Mouse (Mus musculus) granulocyte monocyte progenitor cell, adult 5-6 weeks (primary cell): ENCODE data around the gene Necap2. TPM values are rescaled to one million over a fixed set of nuclear protein-coding genes. Genes with fewer than 3 reads are reported as not detected.
A peak's percentile ranks its signal among the peaks of the same experiment; 100 is the strongest.

Source experiments
- ATAC-seq: replicated peaks from 2 replicates; pipeline ENCODE4 v1.8.0; 2016; ENCODE audit warnings: mild to moderate bottlenecking, moderate TSS enrichment, inconsistent platforms; ENCODE audit not compliant: poor library complexity, severe bottlenecking
- total RNA-seq, 2 experiments: library from RNA; stranded (forward) in 1 of 2; stranded (reverse) in 1 of 2; fragments of 200-712, 200-1000 nt in 1 of 2; fragments of >200 nt in 1 of 2; fragmentation: Nextera tagmentation in 1 of 2; gene quantifications; 2 replicates each; pipeline ENCODE4 v1.2.3; 2014 to 2017

The Necap2 gene
- total RNA-seq, 2 experiments from 2014 or later: 30.6 to 54.2 TPM

- ATAC-seq: peak; percentile 71
These were observed 1.2 kb downstream of the Necap2 start for GRCm38 (mm10) chr4:141076761-141077506.

GRCm38 (mm10) chr4:141074109-141074508 is 4.0 kb downstream of the Necap2 start:
- no peak for ATAC-seq

GRCm38 (mm10) chr4:141073661-141074060 is 4.5 kb downstream of the Necap2 start:
- no peak for ATAC-seq

DNA sequence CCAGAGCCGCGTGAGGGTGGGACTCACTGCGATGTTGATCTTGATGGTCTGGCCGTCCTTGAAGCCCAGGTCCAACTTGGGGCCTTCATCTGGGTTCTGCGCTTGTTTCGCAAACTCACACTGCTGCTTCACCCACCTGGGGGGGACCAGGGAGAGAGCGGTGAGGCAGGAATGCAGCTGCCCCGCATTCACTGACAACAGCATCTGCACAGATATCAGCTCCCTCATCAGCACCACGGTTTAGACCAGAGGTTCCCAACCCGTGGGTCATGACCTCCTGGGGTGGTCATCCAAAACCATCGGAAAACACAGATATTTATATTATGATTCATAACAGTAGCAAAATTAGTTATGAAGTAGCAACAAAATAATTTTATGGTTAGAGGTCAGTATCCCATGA is 5.7 kb downstream of the Necap2 start:
- ATAC-seq: no peak

DNA sequence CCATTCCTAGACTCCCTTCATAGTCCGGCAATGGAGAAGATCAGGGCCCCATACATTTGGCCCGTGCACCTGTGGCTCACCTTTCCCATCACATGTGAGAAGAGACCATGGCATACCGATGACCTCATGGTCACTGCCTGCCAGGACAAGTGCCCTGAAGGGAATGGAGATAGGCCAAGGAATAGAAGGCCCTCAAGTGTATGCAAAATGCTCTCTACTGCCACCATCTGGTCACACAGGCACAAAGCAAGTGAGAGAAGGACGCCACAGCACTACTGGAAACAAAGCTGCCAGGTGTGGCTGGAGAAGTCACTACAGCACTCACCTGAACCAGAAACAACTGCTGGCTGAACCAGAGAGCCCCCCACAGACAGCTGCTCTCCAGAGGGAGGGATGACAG is 8.4 kb downstream of the Necap2 start:
- peak; percentile 47 for ATAC-seq

DNA sequence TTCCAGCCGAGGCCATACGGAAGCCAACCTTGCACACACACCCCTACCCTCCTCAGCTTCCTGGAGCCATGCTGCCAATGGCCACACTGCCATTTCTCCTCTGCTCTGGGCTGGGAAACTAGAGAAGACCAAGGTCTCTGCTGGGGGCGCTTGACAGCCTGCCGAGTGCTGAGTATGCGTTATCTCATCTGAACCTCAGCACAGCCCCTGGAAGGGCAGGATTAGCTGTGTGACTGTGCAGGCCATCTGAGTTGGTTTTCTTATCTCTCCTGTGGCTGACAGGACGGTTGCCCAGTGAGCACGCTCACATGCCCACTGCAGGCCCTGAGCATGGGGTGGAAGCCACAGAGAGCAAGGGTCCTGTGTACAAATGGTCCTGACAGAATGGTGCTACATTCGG is 9.5 kb downstream of the Necap2 start:
- ATAC-seq: no peak

DNA sequence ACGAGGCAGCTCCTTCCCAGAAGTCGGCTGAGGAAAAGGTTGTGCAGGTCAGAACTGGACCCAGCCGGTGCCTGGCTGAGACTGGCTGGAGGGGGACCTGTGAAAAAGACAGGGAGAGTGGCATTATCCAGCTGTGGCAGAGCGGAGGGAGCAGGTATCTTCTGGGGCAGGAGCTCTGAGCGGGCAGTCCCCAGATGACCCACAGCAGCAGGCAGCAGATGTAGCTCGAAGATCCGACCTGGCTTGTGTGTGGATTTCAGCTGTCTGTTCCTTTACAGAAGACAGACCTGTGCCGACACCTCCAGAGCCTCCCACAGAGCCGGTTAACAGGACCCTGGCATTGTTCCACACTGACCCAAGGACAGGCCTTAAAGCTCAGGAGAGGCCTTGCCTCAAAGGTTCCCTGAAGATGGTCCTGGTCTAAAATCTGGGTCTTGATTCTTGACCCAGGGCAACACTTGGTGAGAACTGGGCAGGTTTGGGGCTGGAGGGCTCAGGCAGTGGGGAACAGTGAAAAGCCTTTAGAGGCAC is 10.6 kb downstream of the Necap2 start:
- ATAC-seq: no peak

DNA sequence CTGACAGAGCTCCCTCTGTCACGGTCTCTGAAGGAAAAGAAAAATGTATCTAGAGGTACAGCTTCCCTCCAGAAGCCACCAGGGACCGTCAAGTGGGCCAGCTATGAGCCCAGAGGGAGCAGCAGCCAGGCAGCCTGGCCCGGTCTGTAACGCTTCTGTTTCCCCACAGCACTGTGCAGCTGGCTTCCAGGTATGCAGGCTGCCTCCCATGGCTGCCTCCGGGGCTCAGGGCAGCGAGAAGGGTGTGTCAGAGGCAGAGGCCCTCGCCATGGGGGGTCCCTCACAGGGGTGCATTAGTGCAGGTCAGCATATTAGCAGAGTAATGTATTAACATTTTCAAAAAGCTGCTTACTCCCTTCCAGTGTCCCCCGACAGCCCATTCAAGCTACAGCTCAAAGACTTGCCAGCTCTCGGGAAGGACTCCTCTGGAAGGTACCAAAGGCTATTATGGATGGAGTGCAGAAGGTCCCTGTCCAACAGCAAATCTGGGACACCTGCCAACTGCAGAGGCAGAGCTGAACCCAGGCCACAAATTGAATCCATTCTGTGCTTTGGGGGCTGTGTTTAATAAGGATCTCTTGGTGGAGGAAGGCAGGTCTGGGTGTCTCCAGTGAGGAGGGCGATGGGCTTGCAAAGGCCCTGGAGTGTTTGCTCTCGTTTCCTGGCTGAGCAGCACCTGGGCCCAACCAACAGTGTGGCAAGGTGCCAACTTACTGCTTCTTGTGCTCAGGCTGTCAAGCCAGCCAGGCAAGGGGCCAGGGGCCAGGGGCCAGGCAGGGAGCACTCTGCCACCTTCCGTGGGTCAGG is 11.2 kb downstream of the Necap2 start:
- ATAC-seq: no peak

GRCm38 (mm10) chr4:141065123-141065522 is 13.0 kb downstream of the Necap2 start:
- peak; percentile 47 for ATAC-seq

- ATAC-seq: no peak
These were observed 14.0 kb downstream of the Necap2 start for GRCm38 (mm10) chr4:141064104-141064659.

DNA sequence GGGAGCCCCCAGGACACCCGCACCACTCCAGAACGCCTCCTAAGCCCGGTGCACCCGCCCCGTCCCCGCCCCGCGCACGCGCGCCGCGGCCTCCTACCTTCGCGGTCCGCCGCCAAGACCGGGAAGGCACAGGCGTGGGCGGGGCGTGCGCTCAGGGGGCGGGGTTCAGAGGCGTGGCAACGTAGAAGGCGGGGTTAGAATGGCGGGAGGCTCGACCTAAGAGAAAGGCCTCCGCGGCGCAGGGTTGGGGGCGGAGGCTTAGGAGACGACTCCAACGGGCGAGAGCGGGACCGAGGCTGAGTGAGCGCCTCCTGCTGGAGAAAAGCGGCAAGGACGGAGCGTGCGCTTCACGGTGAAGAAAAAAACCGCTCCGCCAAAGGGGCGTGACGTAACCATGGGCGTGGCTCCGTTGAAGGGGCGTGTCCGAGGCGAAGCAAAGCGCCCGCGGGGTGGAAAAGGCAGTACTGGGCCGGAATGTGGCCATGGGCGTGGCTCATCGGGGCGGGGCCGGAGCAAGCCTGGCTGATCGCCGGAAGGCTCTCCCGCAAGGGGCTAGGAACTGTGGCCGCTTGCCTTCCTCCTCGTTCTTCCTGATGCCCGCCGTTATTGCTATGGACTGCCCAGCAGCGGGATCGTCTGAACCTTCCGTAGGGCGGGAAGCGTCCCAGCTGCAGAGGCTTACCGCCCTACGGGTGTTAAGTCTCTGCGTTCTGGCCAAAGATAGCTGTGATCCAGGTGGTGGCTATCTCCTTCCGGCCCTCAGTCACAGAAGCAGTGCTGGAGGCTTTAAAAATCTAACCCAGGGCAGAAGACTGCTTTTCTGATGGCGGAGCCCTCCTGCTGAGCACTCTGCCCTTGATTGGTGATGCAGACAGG is 17.5 kb downstream of the Necap2 start, which contains the start of gene Crocc:
TSS of gene Crocc (minus strand) at position 125 of the 876 bp plus-strand sequence.
- ATAC-seq: peak; percentile 87

DNA sequence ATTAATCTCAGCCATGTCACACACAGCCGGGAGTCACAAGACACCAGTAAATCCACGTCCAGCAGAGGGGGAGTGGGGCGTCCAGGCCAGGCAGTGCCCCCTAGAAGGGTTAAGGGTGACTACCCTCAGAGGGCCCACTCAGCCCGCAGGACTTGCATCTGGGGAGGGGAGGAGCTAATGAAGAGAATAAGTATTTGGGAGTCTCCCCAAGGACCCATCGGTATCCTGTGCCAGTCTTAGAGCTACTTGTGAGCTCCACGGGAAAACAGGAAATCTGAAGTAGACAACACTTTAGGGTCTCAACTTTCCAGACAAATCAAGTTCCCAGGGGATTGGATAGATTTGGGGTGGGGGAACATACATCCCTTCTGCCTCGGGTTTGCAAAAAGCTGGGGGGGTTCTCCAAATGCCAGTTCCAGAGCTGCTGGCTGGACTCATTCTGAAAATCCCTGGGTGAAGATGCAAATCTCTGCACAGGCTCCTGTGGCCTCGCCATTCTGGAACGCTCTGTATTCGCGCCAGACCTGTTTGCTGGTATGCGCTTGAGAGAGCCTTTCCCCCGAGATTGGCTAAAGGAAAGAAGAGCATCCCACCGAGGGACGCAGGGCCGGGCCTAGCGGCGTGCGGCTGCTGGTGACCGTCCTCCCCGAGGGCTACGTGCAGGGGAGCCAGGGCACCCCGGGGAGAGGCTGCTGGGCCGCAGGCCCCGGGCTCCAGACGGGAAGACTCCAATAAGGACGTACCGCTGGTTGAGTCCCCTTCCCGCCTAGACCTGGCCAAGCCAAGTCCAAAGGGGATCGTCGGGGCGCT is 18.3 kb downstream of the Necap2 start:
- ATAC-seq: peak; percentile 13; the same call in 1 of the 2 replicates

DNA sequence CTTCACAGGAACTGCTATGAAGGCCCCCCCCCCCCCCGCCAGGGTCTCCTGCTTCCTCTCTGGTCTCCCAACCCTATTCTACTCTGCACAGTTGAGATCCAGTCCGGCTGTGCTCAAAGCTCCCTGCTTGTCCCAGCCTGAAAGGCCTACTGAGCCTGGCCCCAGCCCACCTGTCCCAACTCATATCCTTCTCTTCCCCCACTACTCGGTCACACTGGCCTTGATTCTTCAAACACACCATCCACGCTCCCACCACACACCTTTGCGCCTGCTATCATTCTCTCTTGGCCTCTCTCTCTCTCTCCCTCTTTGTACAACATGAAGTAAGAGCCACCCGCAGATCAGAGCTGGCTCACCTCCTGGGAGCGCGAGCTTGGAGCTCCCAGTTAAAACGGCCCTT is 19.3 kb downstream of the Necap2 start:
- no peak for ATAC-seq

DNA sequence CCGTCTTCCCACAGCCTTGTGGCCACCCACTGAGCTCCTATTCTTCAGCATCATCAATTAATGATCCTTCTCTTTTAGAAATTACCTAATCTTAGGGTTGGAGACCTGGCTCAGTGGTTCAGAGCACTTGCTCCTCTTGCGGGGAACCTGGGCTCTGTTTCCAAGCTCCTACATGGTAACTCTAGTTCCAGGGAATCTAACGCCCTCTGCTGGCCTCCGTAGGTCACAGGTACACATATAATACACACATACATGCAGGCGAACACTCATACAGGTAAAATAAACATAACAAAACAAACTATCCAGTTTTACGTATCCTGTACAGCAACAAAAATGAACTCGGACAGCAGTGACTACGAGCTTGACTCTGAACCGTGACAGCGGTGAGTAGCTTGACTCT is 21.2 kb downstream of the Necap2 start:
- no peak for ATAC-seq

DNA sequence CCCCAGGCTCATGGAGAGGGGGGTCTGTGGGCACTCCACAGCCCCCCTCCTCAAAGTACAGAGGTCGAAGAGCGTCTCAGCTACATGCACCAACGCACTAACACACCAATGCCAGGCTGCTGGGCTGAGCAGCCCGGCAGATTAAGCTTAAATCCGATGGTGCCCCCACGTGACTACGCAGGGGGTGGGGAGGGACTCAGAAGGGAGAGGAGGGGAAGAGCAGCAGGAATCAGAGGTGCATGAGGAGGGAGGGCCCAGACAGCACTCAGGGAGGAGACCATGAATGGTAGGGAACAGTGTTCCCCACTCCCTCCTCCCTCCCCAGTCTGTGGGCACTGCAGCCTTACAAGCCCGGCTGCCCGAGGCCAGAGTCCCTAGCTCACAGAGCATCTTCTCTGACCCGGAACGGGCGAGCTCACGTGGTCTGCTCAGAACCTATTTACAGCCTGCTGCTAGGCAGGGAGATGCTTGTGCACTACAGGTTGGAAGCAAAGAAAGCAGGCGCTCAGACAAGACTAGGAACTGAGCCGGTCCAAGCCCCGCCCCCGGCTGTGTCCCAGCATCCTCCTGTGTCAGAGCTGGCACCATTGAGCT is 24.5 kb downstream of the Necap2 start:
- ATAC-seq: no peak

GRCm38 (mm10) chr4:141053138-141053537 is 25.0 kb downstream of the Necap2 start:
- no peak for ATAC-seq

DNA sequence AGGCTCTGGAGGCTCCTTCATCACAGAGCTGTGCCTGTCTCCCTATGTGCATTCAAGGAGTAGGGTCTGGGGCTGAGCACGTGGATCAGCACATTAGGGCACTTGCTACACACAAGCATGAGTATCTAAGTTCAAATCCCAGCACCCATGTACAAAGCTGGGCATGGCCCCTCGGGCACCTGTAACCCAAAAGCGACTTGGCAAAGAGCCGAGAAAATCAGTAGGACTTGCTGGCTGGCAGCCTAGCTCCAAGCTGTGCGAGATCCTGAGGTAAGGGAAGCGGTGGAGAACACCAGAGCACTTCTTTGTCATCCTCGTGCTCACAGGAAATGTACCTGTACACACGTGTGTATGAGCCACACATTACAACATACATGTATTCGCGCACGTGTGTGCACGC is 25.7 kb downstream of the Necap2 start:
- ATAC-seq: no peak

DNA sequence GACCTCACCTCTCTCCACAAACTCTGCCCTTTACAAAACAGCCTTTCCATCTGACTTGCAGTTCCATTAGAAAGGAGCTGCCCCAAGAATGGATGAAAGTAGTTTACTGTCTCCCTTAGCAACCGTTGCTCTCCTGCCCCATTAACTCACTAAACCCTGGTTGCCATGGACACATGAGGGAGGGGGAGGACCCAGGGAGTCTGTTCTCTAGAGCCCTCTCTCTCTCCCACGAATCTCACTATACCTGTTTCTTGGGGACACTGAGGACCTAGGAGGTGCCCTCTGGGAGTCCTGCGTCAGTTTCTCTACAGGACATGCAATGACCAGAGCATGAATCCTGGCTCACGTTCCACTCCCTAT is 28.7 kb downstream of the Necap2 start:
- ATAC-seq: no peak
